9 mouse cellular contexts compared by ENCODE assay signal in the genomic region with DNA sequence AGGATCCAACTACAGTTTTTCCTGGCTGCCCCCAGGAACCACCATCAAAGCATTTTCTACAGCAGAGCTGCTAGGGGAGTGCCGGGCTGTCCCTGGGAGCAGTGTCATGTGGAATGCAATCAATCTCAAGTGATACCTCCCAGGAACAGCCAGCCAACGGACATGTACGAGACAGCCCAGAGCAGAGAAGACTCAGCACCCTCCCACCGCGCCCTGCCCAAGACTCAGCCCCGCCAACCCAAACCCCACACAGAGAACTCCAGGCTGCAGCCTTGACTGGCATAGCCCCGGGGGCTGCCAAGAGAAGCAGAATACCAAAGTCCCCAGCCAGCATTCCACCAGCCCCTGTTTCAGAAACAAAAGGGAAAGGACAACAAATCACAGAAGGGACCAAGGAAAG. TPM values are rescaled to one million over a fixed set of nuclear protein-coding genes. Genes with fewer than 3 reads are reported as not detected.
A peak's percentile ranks its signal among the peaks of the same experiment; 100 is the strongest.
DNase-seq lines count a peak whose midpoint lies in the region; ATAC-seq lines count a peak whose summit lies in the region.
"Had no signal": no experiment of that assay in that cellular context is flagged by ENCODE, and none has a peak within 500 bp of the region (broad histone marks: within the 10 kb centered on the region; RNA-seq: fewer than 3 reads in every experiment).

No protein-coding gene starts in this region.

- H3K27me3 ChIP-seq in intestine, embryonic 14.5 days (replicated peaks; ENCODE audit: control insufficient read depth, insufficient read depth, low read length): no peaks in the 10 kb centered on the region
- no peaks in the 10 kb centered on the region for H3K27me3 ChIP-seq in liver, embryonic 15.5 days

- peak overlapping the region; percentile 27 for H3K4me2 ChIP-seq in intestine, embryonic 14.5 days (ENCODE audit: low read length)
- H3K4me2 ChIP-seq in liver, embryonic 15.5 days: no peak overlapping the region

- no peaks in the 10 kb centered on the region for H3K9me3 ChIP-seq in intestine, embryonic 14.5 days (ENCODE audit: control insufficient read depth, low read length)
- no peaks in the 10 kb centered on the region for H3K9me3 ChIP-seq in liver, embryonic 15.5 days (replicated peaks)

- H3K9ac ChIP-seq in intestine, embryonic 14.5 days (ENCODE audit: low read length): no peak overlapping the region
- no peak overlapping the region for H3K9ac ChIP-seq in liver, embryonic 15.5 days

- ATAC-seq in intestine, embryonic 14.5 days (replicated peaks; ENCODE audit: low FRiP score, low TSS enrichment, low read depth): peak; percentile 51; the same call in 1 of the 2 replicates
- no peak for ATAC-seq in liver, embryonic 15.5 days (ENCODE audit: insufficient read depth)

- H3K4me3 ChIP-seq in intestine, embryonic 14.5 days (ENCODE audit: low read depth, low read length): no peak overlapping the region
- H3K4me3 ChIP-seq in liver, embryonic 15.5 days (replicated peaks): no peak overlapping the region

- peaks cover 27% of the 10 kb centered on the region for H3K4me1 ChIP-seq in intestine, embryonic 14.5 days (replicated peaks; ENCODE audit: control insufficient read depth, insufficient read depth, low read length)
- H3K4me1 ChIP-seq in liver, embryonic 15.5 days (replicated peaks): peaks cover 40% of the 10 kb centered on the region

- 12% methylated on average over 7 of the region's 7 CpGs for WGBS in intestine, embryonic 14.5 days
- 63% methylated on average over 7 of the region's 7 CpGs for WGBS in liver, embryonic 15.5 days (ENCODE audit: insufficient replicate concordance)

- peak; percentile 24 for DNase-seq in urinary bladder, postnatal 14 days (ENCODE audit: low spot score)
- DNase-seq in urinary bladder, adult 2 months (ENCODE audit: low spot score): no peak
- no peak for DNase-seq in intestine, embryonic 14.5 days (ENCODE audit: low spot score)
- no peak for DNase-seq in left cerebral cortex, postnatal 10 days (ENCODE audit: extremely low spot score in 1 of 2, low spot score in 2 of 2)
- DNase-seq in thymus, postnatal 14 days: no peak
- no peak for DNase-seq in layer of hippocampus, adult 11-12 months (ENCODE audit: low spot score)
- no peak for DNase-seq in gastrocnemius, adult 18-20 months (ENCODE audit: low spot score)

- peak overlapping the region; percentile 62 for H3K27ac ChIP-seq in intestine, embryonic 14.5 days (ENCODE audit: low read depth)
- H3K27ac ChIP-seq in liver, embryonic 15.5 days (replicated peaks): 0 out of 2 replicates have a peak overlapping the region, but pooled peaks have one; percentile 24

- intact Hi-C loops in left cerebral cortex, postnatal 10 days (cut with DNase I): no loop called here

- no peaks in the 10 kb centered on the region for H3K36me3 ChIP-seq in intestine, embryonic 14.5 days (ENCODE audit: control insufficient read depth, insufficient read depth, low read length)
- peaks cover 34% of the 10 kb centered on the region for H3K36me3 ChIP-seq in liver, embryonic 15.5 days (replicated peaks)

RNA-seq across cellular contexts. Expression of a gene that starts 31.0 kb away (rescaled TPM):
- polyA plus RNA-seq in urinary bladder, adult 2 months (2012; rRNA removed): 16.5 and 17.1 TPM in 2 replicates
- polyA plus RNA-seq in intestine, embryonic 14.5 days (2014; fragmentation: Nextera tagmentation; extraction: Ambion mirVana): 20.1 and 20.8 TPM in 2 replicates
- polyA plus RNA-seq in liver, embryonic 15.5 days (2015; fragmentation: Nextera tagmentation; extraction: Ambion mirVana): 9.0 and 9.1 TPM in 2 replicates
- total RNA-seq in left cerebral cortex, postnatal 10 days (2021): 1 to 10 TPM; 3.7 to 4.2 TPM
- total RNA-seq in gastrocnemius, adult 18-20 months (2021): 1 to 10 TPM; 5.0 to 6.3 TPM

RNA-seq across cellular contexts. Expression of a gene that starts 35.0 kb away (rescaled TPM):
- polyA plus RNA-seq in urinary bladder, adult 2 months (2012; rRNA removed): not detected in 2 replicates
- polyA plus RNA-seq in intestine, embryonic 14.5 days (2014; fragmentation: Nextera tagmentation; extraction: Ambion mirVana): not detected in 2 replicates
- not detected in 2 replicates for polyA plus RNA-seq in liver, embryonic 15.5 days (2015; fragmentation: Nextera tagmentation; extraction: Ambion mirVana)
- not detected for total RNA-seq in left cerebral cortex, postnatal 10 days (2021)
- total RNA-seq in gastrocnemius, adult 18-20 months (2021): not detected
- total RNA-seq: gastrocnemius, postnatal 4 days had no signal
